Mouse (Mus musculus) layer of hippocampus, postnatal 36 days (tissue): Measurements from ENCODE around the gene Reg3b. TPM values are rescaled to one million over a fixed set of nuclear protein-coding genes. Genes with fewer than 3 reads are reported as not detected.
"Not testable (repeated sequence)": the region's sequence is repeated elsewhere in the genome, so short reads cannot be mapped to it uniquely, and the experiment has no call there.

Source experiments
- DNase-seq, 2 experiments: peaks; one replicate each; pipeline ENCODE4 v3.0.0; 2022
- total RNA-seq, 2 experiments: library from RNA; stranded (reverse); gene quantifications; 2 replicates each; pipeline ENCODE4 v1.2.3; 2021

The Reg3b gene
- under 1 TPM in 1 of 2 experiments, not detected in 1; 0.67 TPM for total RNA-seq

GRCm38 (mm10) chr6:78370357-78370756 is at the start of gene Reg3b:
Reg3b (plus strand) TSS chr6:78370657.
- DNase-seq: no peak

DNA sequence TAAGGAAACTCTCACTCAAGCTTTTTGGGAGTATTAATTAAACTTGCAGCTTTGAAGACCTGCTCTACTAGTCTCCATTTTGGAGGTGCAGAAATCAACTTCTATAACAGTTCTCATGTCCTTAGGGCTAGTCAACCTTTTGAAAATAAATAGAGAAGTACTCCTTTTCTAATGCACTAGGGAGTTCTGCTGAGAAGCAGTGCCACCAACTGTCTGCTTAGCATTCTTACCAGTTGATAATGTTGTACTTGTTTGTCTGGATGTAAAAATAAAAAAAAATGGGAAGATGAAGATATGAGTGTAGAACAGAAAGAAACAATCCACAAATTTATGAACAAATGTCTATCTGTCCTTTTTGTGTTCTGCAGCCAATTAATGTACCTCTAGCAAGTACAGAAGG is 42.7 kb upstream of the Reg3b start:
- peak; percentile 1 to 3 for DNase-seq

DNA sequence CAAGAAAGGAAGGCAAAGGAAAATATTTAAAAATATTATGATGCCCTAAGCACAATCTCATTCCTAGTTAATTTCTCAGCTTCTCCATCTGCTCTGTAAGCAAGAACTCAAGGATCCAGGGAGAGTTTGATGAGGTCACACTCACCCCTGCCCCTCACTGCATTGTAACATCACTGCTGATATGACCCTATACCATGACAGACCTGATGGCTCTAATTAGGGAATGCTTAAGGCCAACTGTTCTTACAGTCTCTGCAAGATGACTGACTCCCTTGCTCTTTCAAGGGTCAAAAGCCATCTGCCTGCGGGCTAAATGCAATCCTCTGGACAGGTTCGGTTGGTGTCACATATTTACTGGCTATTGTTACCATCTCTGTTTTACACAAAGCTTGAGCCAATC is 41.3 kb upstream of the Reg3b start:
- DNase-seq: no peak

DNA sequence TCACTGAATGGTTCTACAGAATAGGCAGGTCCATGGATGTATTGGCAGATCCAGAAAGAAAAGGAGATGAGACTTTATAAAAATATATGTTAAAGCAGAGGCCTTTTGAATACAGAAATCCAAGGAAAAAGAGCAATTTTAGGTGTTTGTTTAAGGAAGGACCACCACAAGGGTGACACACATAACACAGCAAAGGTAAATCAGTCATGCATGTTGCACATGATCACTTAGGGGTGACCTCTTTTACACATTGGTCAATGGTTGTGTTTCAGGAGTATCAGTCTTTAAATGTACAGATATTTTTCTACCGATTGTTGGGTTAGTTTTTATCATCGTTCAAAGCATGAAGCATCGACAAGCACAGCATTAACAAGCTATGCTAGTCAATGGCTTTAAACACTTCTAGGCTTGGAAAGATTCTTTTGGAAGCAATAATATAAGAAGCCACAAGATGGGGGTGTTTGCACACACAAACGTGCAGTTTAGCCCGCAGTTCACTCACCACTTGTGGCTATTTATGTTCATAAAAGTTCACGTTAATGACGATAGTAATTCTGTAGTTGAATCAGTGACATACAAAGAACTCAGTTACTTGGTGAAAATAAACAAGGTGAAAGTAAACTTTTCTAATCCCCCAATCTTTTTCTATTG is 38.4 kb upstream of the Reg3b start:
- peak in 1 of 2 experiments; percentile 2 for DNase-seq

DNA sequence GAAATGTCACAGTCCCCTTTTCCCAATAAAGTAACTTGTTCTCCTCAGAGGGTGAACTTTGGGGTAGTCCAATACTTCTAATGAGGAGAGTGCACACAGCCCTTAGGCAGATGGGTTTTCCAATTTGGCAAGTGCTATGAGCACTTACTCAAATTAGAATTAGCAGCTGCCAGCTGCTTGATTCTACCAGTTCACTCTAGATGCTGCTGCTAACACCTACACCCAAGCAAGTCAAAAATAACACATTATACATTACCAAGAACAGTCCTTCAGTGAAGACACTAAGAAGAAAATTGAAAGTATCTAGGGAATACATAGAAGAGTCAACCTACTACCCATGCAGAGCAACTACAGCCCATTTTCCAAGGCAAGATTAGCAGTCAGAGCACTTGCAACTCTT is 30.2 kb upstream of the Reg3b start:
- no peak for DNase-seq

GRCm38 (mm10) chr6:78341689-78342088 is 28.8 kb upstream of the Reg3b start:
- no peak for DNase-seq

DNA sequence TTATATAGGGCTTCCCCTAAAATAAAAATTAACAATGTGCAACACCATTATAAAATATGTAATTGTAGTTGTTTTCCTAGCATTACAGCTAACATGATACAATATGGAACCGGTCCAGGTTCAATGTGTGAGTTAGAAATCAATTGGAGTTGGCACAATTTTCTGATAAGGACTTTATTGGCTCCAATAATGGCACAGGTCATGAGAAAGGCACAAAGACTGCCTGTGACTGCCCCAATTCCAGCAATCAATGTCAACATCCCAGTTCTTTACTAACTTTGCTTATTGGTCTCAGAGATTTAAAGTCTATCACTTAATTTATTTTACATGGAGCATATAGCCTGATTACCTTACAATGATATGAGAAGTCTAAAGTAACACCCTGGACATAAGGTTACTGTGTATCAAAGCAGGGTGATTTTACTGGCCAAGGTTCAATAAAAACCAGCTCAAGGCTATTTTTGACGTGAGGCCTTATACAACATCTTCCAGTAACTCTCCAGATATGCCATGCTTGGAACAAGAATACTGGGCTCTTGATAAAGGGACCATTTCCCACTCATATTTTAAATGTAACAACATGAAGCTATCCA is 8.4 kb upstream of the Reg3b start:
- no peak for DNase-seq

DNA sequence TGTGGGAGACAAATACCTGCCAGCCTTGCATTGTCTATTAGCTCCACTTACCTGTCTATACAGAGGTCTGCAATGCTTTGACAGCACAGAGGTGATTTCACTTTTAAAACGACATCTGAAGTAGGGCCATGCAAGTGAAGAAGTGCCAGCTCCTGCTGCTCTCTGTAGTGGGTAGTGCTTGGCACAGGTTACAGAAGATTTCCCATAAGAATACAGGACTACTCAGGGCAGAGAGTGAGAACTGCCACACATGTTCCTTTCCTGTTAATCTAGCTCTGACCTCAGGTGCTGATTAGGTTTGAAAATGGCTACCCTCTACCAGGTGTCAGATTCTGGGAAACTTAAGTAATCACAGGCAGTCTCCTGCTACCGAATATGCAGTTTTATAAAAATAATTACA is 8.3 kb downstream of the Reg3b start, which contains the start of gene Reg3d:
TSS of gene Reg3d (minus strand) at position 101 of the 400 bp plus-strand sequence.
- no peak for DNase-seq

GRCm38 (mm10) chr6:78380409-78380808 is 10.0 kb downstream of the Reg3b start, which contains the start of gene Reg3a:
Reg3a (plus strand) TSS chr6:78380709.
- DNase-seq: no peak

DNA sequence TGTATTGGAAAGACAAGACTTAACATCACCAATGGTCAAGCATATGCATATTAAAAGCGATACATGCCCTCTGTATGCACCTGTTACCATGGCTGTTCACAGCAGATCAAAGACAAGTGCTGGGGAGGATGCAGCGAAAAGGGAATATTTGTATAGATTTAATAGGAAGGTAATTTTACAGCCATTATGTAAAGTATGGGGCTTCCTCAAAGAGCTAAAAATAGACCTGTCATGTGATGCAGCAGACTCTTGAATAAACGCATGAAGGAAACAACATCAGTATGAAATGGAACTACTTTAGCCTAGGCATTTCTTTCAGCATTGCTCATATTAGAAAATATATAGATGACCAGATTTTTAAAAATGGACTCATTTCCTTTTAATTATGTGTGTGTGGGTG is 15.2 kb downstream of the Reg3b start:
- DNase-seq: no peak

GRCm38 (mm10) chr6:78395323-78395722 is 24.9 kb downstream of the Reg3b start, which contains the start of gene Reg2:
Reg2 (plus strand) TSS chr6:78395623.
- not testable (repeated sequence) for DNase-seq

GRCm38 (mm10) chr6:78422411-78422810 is 52.0 kb downstream of the Reg3b start, which contains the start of gene Reg1:
Reg1 (plus strand) TSS chr6:78422711.
- not testable (repeated sequence) for DNase-seq

Other genes with a start within 250 kb of the Reg3b start
- gene Reg3d, start 8.2 kb downstream of the Reg3b start, total RNA-seq: not detected
- gene Reg3a, start 10.1 kb downstream of the Reg3b start, total RNA-seq: not detected
- gene Reg2, start 25.0 kb downstream of the Reg3b start, total RNA-seq: not detected
- gene Reg1, start 52.1 kb downstream of the Reg3b start, total RNA-seq: not detected
- not detected for gene Reg3g, start 98.2 kb downstream of the Reg3b start, total RNA-seq